Mouse (Mus musculus) liver, adult 2 months (tissue): ENCODE measurements around the gene Kansl3.

Experiments used
- CTCF ChIP-seq: fragments of 200-500 bp; IDR thresholded peaks from 2 replicates; pipeline ENCODE4 v1.5.1; 2011; ENCODE audit warnings: low read depth, low read length, control low read depth
- POLR2A ChIP-seq: fragments of 200-500 bp; IDR thresholded peaks from 2 replicates; pipeline ENCODE4 v1.6.1; 2011; ENCODE audit warnings: low read length, control low read depth; ENCODE audit not compliant: insufficient read depth; ENCODE audit errors: extremely low read depth

DNA sequence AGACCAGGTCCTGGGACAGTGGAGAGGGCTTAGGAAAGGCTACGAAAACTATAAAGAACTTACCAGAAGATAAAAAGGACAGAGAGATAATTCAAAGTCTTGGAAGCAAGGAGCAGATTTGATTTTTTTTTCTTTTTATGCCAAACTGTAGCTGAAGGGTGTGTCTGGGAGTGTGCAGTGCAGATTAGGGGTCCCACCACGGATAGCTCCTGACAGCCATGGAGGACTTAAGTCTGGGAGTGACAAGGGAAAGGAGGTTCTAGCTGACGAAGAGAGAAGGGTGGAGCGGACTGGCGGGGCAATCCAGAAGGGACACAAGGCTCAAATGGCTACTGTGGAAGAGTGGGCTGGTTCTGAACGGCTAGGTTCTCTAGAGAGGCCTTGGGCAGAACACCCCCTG is 9.9 kb upstream of the Kansl3 start:
- no peak for TF ChIP-seq POLR2A
- TF ChIP-seq CTCF = no peak
